Mouse (Mus musculus) lung, embryonic 14.5 days (tissue): Measurements from ENCODE around the gene Eif2b2. TPM values are rescaled to one million over a fixed set of nuclear protein-coding genes. Genes with fewer than 3 reads are reported as not detected.
A peak's percentile ranks its signal among the peaks of the same experiment; 100 is the strongest.

Source experiments
- ATAC-seq: fragments of 200-750 bp; cut with Nextera tagmentation; 2 replicates; pipeline ENCODE4 v1.8.0; 2017; ENCODE audit warnings: mild to moderate bottlenecking, moderate TSS enrichment, moderate library complexity; ENCODE audit not compliant: insufficient read depth
- DNase-seq: peaks from one replicate; pipeline ENCODE4 v3.0.0-alpha.2; 2015
- H3K27ac ChIP-seq: fragments of 300-500 bp; sonication (generic); 2 replicates; pipeline ENCODE4 v1.5.1; 2014; ENCODE audit warnings: low read depth, mild to moderate bottlenecking, moderate library complexity
- H3K27me3 ChIP-seq: fragments of 300-500 bp; sonication (generic); 2 replicates; pipeline ENCODE4 v1.6.1; 2014; ENCODE audit warnings: low read length, control low read depth; ENCODE audit not compliant: insufficient read depth
- H3K36me3 ChIP-seq: fragments of 300-500 bp; sonication (generic); 2 replicates; pipeline ENCODE4 v1.6.1; 2014; ENCODE audit warnings: control low read depth; ENCODE audit not compliant: insufficient read depth
- H3K4me1 ChIP-seq: fragments of 300-500 bp; sonication (generic); 2 replicates; pipeline ENCODE4 v1.6.1; 2014; ENCODE audit warnings: antibody characterized with exemption, control low read depth; ENCODE audit not compliant: insufficient read depth
- H3K4me2 ChIP-seq: fragments of 300-500 bp; sonication (generic); 2 replicates; pipeline ENCODE4 v1.6.1; 2014; ENCODE audit warnings: mild to moderate bottlenecking
- H3K4me3 ChIP-seq: fragments of 300-500 bp; sonication (generic); 2 replicates; pipeline ENCODE4 v1.5.1; 2014; ENCODE audit warnings: low read depth, low read length
- H3K9ac ChIP-seq: fragments of 300-500 bp; sonication (generic); 2 replicates; pipeline ENCODE4 v1.6.1; 2014
- H3K9me3 ChIP-seq: fragments of 300-500 bp; sonication (generic); 2 replicates; pipeline ENCODE4 v1.6.1; 2016; ENCODE audit warnings: low read depth, low read length, control low read depth
- CTCF ChIP-seq: IDR thresholded peaks from 2 replicates; pipeline ENCODE4 v1.5.1; 2016; ENCODE audit warnings: antibody characterized with exemption, low read depth
- WGBS: fragments of 180-500 bp; shearing (Covaris S2); extraction: QIAGEN DNeasy Blood & Tissue Kit; methylation state at CpG from one replicate; pipeline ENCODE4 v1.1.7; 2014; 5-methylcytosine and 5-hydroxymethylcytosine counted together
- polyA plus RNA-seq: library from polyadenylated mRNA; unstranded; fragments of >200 nt; fragmentation: Nextera tagmentation; extraction: Ambion mirVana; gene quantifications from 2 replicates; pipeline ENCODE4 v1.2.1, GENCODE M21; 2014

Eif2b2 gene
- polyA plus RNA-seq, 1 experiment from 2014 or later = 99.9 TPM

DNA sequence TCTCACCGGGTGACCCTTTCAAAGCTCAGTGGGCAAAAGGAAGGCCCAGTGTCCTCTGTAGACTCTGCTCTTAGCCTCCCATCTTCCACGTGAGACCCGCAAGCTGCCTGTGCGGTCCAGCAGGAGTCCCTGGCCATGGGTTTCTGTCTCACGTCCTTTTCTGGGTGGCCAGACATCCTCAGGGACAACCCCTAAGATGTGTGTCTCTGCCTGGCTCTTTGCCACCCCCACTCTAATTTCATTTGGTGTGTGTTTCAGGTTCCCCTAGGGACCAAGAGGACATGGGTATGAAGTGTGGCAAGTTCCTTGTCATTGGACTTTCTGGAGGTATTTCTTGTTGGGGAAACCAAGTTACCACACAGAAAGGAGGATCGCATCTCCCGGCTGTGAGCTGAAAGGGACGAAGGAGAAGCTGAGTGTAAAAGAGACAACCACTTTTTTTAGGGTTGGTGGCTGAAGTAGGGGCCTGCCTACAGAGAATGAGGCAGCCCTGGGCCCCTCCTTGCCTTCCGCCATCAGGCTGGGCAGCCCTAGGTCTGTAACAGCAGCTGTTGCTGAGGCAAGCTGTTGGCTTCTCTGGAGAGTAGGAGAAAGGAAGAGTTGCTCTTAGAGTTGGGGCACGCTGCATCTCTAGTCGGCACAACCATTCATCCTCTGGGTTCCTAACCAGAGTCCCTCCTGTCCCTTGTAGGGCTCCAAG lies 25.2 kb upstream of the Eif2b2 start:
- Histone ChIP-seq H3K36me3 (no peaks in the 10 kb centered on the region), H3K27ac (peak overlapping the region; percentile 81), H3K4me2 (no peak overlapping the region), H3K27me3 (no peaks in the 10 kb centered on the region), H3K4me3 (no peak overlapping the region), H3K9me3 (no peaks in the 10 kb centered on the region), H3K4me1 (peaks cover 40% of the 10 kb centered on the region), H3K9ac (no peak overlapping the region)
- DNase-seq (no peak), ATAC-seq (no peak; the same call in 1 of the 2 replicates)
- 69% methylated on average over 11 of the region's 11 CpGs for WGBS
- TF ChIP-seq CTCF = no peak

DNA sequence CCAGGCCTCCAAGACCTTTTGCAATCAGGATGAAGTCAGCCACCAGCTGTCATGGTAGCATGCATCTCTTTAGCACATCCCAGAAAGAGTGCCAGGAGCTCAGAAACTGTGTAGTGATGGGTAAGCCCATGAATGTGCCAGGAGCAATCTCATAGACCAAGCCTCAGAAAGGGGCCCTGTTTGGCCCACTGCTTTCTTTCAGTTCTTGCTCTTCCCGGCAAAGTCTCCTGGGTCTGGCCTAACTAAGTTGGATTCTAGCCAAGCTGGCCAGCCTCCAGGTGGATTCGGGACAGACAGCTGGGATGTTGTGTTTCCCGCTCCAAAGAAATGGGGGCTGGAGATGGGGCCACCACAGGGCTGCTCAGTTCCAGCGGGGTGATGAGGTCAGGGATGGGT lies 24.7 kb upstream of the Eif2b2 start:
- 23% methylated on average over 4 of the region's 4 CpGs for WGBS
- Histone ChIP-seq H3K4me3 (no peak overlapping the region), H3K27ac (peak overlapping the region; percentile 81), H3K9me3 (no peaks in the 10 kb centered on the region), H3K36me3 (no peaks in the 10 kb centered on the region), H3K4me2 (no peak overlapping the region), H3K4me1 (peaks cover 40% of the 10 kb centered on the region), H3K27me3 (no peaks in the 10 kb centered on the region), H3K9ac (no peak overlapping the region)
- DNase-seq = peak; percentile 98
- peak; percentile 77 for ATAC-seq
- no peak for TF ChIP-seq CTCF

DNA sequence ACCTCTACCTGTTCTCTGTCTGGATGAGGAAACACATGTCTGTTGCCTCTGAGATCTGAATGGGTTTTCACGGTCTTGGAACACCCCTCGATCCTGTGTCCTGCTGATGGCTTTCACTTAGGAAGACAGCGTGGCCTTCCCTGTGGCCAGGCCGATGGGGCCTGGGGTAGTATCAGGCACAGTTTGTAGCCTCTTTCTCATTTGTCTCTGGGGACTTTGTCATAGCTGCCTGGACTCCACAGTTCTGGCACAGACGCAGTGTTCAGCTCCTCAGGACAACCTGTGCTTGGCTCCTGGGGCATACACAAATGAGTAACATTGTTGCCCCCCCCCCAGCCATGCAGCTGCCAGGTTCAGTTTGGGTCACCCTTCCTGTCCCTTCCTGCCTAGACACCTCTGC lies 24.2 kb upstream of the Eif2b2 start:
- peak overlapping the region; percentile 81 for H3K27ac ChIP-seq
- no peak overlapping the region for H3K4me2 ChIP-seq
- 61% methylated on average over 5 of the region's 5 CpGs for WGBS
- DNase-seq (no peak), ATAC-seq (no peak)
- no peaks in the 10 kb centered on the region for H3K27me3 ChIP-seq
- TF ChIP-seq CTCF = no peak
- H3K4me3 ChIP-seq = no peak overlapping the region
- no peaks in the 10 kb centered on the region for H3K36me3 ChIP-seq
- H3K4me1 ChIP-seq = peaks cover 40% of the 10 kb centered on the region
- no peak overlapping the region for H3K9ac ChIP-seq
- H3K9me3 ChIP-seq = no peaks in the 10 kb centered on the region

DNA sequence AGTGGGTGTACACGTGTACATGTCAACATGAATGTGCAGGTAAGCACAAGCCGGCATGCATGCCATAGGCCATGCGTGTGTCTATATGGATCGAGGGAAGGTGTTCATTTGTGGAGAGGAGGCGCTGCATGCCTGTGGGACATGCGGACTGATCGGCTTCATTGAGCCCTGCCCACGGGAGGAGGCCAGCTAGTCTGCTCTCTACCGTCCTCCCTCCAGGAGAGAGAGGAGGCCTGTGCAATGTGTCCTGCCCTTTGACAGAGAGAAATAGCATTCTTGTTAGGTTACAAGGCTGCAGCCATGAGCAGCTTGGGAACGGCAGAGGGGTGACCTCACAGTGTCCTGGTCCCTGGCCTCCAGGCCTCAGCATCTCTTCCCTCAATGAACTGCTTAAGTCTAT lies 23.1 kb upstream of the Eif2b2 start:
- H3K36me3 ChIP-seq = no peaks in the 10 kb centered on the region
- 80% methylated on average over 10 of the region's 10 CpGs for WGBS
- peaks cover 46% of the 10 kb centered on the region for H3K4me1 ChIP-seq
- H3K4me3 ChIP-seq = no peak overlapping the region
- H3K4me2 ChIP-seq = no peak overlapping the region
- no peak overlapping the region for H3K27ac ChIP-seq
- no peak overlapping the region for H3K9ac ChIP-seq
- no peak for ATAC-seq
- H3K9me3 ChIP-seq = no peaks in the 10 kb centered on the region
- DNase-seq = no peak
- H3K27me3 ChIP-seq = no peaks in the 10 kb centered on the region
- TF ChIP-seq CTCF = no peak

DNA sequence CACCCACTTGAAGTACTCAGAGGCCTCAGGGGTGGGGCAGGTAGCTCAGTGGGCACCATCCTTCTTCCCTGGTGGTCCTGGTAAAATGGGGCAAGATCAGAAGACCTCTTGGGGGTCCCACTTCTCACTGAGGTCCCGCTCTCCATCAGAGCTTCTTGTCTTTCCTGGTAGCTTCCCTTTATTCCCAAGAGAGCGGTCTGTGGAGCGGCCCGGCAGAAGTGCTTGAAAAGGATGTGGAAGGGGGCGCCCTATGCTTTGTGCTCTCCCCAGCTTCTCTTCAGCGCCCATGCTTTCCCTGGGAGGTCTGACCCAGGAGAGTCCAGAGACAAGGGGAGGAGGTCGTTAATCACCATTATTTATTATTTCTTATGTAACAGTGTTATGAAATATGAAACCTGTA lies 21.9 kb upstream of the Eif2b2 start:
- TF ChIP-seq CTCF = no peak
- peak overlapping the region; percentile 61 for H3K27ac ChIP-seq
- peaks cover 49% of the 10 kb centered on the region for H3K4me1 ChIP-seq
- H3K36me3 ChIP-seq = no peaks in the 10 kb centered on the region
- DNase-seq (no peak), ATAC-seq (no peak)
- peak overlapping the region; percentile 1 for H3K9ac ChIP-seq
- no peak overlapping the region for H3K4me2 ChIP-seq
- 45% methylated on average over 7 of the region's 7 CpGs for WGBS
- no peaks in the 10 kb centered on the region for H3K9me3 ChIP-seq
- H3K27me3 ChIP-seq = no peaks in the 10 kb centered on the region
- no peak overlapping the region for H3K4me3 ChIP-seq

DNA sequence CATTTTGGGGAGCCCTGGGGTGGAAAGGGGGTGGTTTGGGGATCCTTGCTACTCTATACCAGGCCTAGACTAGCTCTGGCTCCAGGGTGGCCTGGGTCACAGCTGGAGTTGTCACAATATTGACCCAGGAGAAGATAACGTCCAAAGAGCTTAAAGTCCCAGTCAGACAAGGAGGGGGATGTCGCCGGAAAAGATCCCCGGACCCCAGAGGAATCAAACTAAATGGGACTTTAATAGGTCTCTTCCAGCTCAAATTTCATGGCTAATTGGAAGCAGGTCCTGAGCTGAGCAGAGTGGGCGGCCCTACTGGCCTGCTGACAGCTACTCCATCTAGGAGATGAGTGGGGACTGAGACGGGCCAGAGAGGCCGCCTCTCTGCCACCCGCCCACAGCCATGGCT lies 21.3 kb upstream of the Eif2b2 start:
- peak; percentile 65 for DNase-seq
- no peak for ATAC-seq
- Histone ChIP-seq H3K27ac (peak overlapping the region; percentile 61; the same call in 1 of the 2 replicates), H3K9me3 (no peaks in the 10 kb centered on the region), H3K27me3 (no peaks in the 10 kb centered on the region), H3K4me1 (peaks cover 43% of the 10 kb centered on the region), H3K4me2 (no peak overlapping the region), H3K9ac (no peak overlapping the region), H3K36me3 (no peaks in the 10 kb centered on the region), H3K4me3 (no peak overlapping the region)
- TF ChIP-seq CTCF = no peak
- WGBS = 14% methylated on average over 8 of the region's 8 CpGs

DNA sequence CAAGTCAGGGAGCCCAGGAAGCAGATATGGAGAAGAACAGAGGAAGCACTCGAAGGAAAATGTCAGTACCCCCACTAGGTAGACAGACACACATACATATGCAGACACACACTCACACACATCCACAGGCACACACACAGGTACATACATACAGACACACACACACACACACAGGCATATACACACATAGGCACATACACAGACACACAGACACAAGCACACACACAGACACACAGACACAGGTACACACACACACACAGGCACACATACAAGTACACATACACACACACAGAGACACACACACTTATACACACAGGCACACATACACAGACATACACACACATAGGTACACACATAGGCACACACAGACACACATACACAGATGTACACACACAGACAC lies 19.3 kb upstream of the Eif2b2 start:
- Histone ChIP-seq H3K4me3 (no peak overlapping the region), H3K9me3 (no peaks in the 10 kb centered on the region), H3K36me3 (no peaks in the 10 kb centered on the region), H3K4me2 (no peak overlapping the region), H3K4me1 (peaks cover 30% of the 10 kb centered on the region), H3K9ac (no peak overlapping the region), H3K27me3 (no peaks in the 10 kb centered on the region), H3K27ac (no peak overlapping the region)
- DNase-seq (no peak), ATAC-seq (no peak)
- WGBS = 53% methylated on average over 1 of the region's 1 CpGs
- no peak for TF ChIP-seq CTCF
